21 mouse cellular contexts compared by ENCODE assay signal in the genomic region with DNA sequence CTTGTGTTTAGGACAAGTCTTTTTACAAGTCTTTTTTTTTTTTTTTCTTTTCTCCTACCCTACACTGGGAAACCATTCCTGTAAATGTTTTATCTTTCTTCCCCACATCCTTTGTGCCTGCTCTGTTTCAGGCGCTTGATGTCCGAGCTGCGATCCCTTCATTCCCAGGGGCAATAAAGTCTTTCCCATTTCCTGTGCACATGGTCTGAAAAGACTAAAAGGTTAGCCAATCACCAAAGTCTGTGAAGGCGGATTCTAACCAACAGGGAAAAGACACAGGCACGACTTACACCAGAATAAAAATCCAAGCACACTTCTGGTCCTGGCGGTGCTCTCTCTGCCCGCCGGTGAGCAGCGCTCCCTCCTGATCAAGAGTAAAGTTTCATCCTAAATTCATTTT.
DNase-seq lines count a peak whose midpoint lies in the region; ATAC-seq and TF ChIP-seq lines count a peak whose summit lies in the region.
"Had no signal": no experiment of that assay in that cellular context is flagged by ENCODE, and none has a peak within 500 bp of the region (broad histone marks: within the 10 kb centered on the region; RNA-seq: fewer than 3 reads in every experiment).

No protein-coding gene starts in this region.

- no peak overlapping the region for H3K27ac ChIP-seq in limb, embryonic 14.5 days (replicated peaks; ENCODE audit: low read depth, low read length)
- no peak overlapping the region for H3K27ac ChIP-seq in limb, embryonic 10.5 days
- peak overlapping the region; percentile 73 for H3K27ac ChIP-seq in intestine, embryonic 16.5 days (ENCODE audit: low read length)
- peak overlapping the region; percentile 61 for H3K27ac ChIP-seq in small intestine, adult 2 months (ENCODE audit: insufficient read depth, low read depth, low read length)
- H3K27ac ChIP-seq: embryonic facial prominence, embryonic 12.5 days; forebrain, embryonic 15.5 days; heart, embryonic 15.5 days; hindbrain, embryonic 12.5 days had no signal

- TF ChIP-seq CTCF in small intestine, adult 2 months (IDR thresholded peaks at IDR 0.05; ENCODE audit: extremely low read depth, insufficient read length, insufficient replicate concordance, low read depth, low read length), result peak; percentile 29; the same call in 1 of the 2 replicates

- no peak overlapping the region for H3K4me2 ChIP-seq in limb, embryonic 14.5 days (replicated peaks; ENCODE audit: low read depth, low read length, severe bottlenecking)
- H3K4me2 ChIP-seq in intestine, embryonic 16.5 days (ENCODE audit: low read depth, low read length), result peak overlapping the region; percentile 23; the same call in 1 of the 2 replicates
- H3K4me2 ChIP-seq: embryonic facial prominence, embryonic 12.5 days; forebrain, embryonic 15.5 days; heart, embryonic 11.5 days; heart, embryonic 15.5 days; hindbrain, embryonic 12.5 days had no signal

- WGBS in limb, embryonic 14.5 days, result 40% methylated on average over 9 of the region's 9 CpGs
- 65% methylated on average over 9 of the region's 9 CpGs for WGBS in limb, embryonic 10.5 days
- 48% methylated on average over 9 of the region's 9 CpGs for WGBS in intestine, embryonic 16.5 days
- 20% methylated on average over 9 of the region's 9 CpGs for WGBS in small intestine, adult 2 months

- H3K27me3 ChIP-seq in limb, embryonic 14.5 days (ENCODE audit: control insufficient read depth, insufficient read depth, low read length), result no peaks in the 10 kb centered on the region
- H3K27me3 ChIP-seq in limb, embryonic 10.5 days (ENCODE audit: low read depth, poor library complexity, severe bottlenecking), result no peaks in the 10 kb centered on the region
- H3K27me3 ChIP-seq in intestine, embryonic 16.5 days (replicated peaks; ENCODE audit: control insufficient read depth, insufficient read depth, low read length), result no peaks in the 10 kb centered on the region
- H3K27me3 ChIP-seq in small intestine, adult 2 months (ENCODE audit: control insufficient read depth, insufficient read depth, low read length), result no peaks in the 10 kb centered on the region
- H3K27me3 ChIP-seq: CH12.LX; embryonic facial prominence, embryonic 12.5 days; forebrain, embryonic 15.5 days; heart, embryonic 15.5 days; hindbrain, embryonic 12.5 days had no signal

- ATAC-seq in limb, embryonic 14.5 days (ENCODE audit: low FRiP score, low read depth), result peak; percentile 34; the same call in 1 of the 2 replicates
- peak; percentile 76 for ATAC-seq in intestine, embryonic 16.5 days
- ATAC-seq: forebrain, embryonic 15.5 days; hindbrain, embryonic 16.5 days; inflammation-experienced regulatory T-cells, adult 6 months had no signal

- no peak for TF ChIP-seq POLR2A in limb, embryonic 14.5 days (IDR thresholded peaks at IDR 0.05; ENCODE audit: borderline replicate concordance, extremely low read depth, insufficient read depth, insufficient read length)
- TF ChIP-seq POLR2A in small intestine, adult 2 months (IDR thresholded peaks at IDR 0.05; ENCODE audit: low read depth, low read length), result no peak

- peak; percentile 90 for DNase-seq in heart, adult 11 months
- DNase-seq in heart, postnatal 4 days, result no peak
- no peak for DNase-seq in limb, embryonic 14.5 days (ENCODE audit: low spot score)
- no peak for DNase-seq in limb, embryonic 10.5 days (ENCODE audit: low spot score)
- DNase-seq in cerebellum, postnatal 4 days (ENCODE audit: low spot score in 2 of 2), result no peak
- DNase-seq: adrenal gland, postnatal 25 days; cerebellum, adult 18-20 months; cerebellum, adult 9-11 months; cerebellum, postnatal 36 days; gastrocnemius, postnatal 14 days; heart, postnatal 36 days had no signal

- H3K4me1 ChIP-seq in limb, embryonic 14.5 days (ENCODE audit: control insufficient read depth, insufficient read depth, low read length), result no peaks in the 10 kb centered on the region; the same call in 1 of the 2 replicates
- peaks cover 11% of the 10 kb centered on the region; the same call in 1 of the 2 replicates for H3K4me1 ChIP-seq in limb, embryonic 10.5 days
- H3K4me1 ChIP-seq in intestine, embryonic 16.5 days (ENCODE audit: control insufficient read depth, insufficient read depth, low read length), result peaks cover 2% of the 10 kb centered on the region; the same call in 1 of the 2 replicates
- H3K4me1 ChIP-seq in small intestine, adult 2 months (ENCODE audit: control insufficient read depth, insufficient read depth, insufficient read length, low read length), result peaks cover 8% of the 10 kb centered on the region
- H3K4me1 ChIP-seq: embryonic facial prominence, embryonic 12.5 days; forebrain, embryonic 15.5 days; hindbrain, embryonic 12.5 days had no signal

- no peaks in the 10 kb centered on the region for H3K9me3 ChIP-seq in limb, embryonic 14.5 days (ENCODE audit: control insufficient read depth, low read length)
- no peaks in the 10 kb centered on the region for H3K9me3 ChIP-seq in limb, embryonic 10.5 days (replicated peaks)
- no peaks in the 10 kb centered on the region for H3K9me3 ChIP-seq in intestine, embryonic 16.5 days (ENCODE audit: control insufficient read depth, low read length)
- H3K9me3 ChIP-seq: embryonic facial prominence, embryonic 12.5 days; forebrain, embryonic 15.5 days; heart, embryonic 15.5 days; hindbrain, embryonic 12.5 days had no signal

- no peaks in the 10 kb centered on the region for H3K36me3 ChIP-seq in limb, embryonic 14.5 days (ENCODE audit: control insufficient read depth, insufficient read depth, low read length)
- no peaks in the 10 kb centered on the region for H3K36me3 ChIP-seq in limb, embryonic 10.5 days
- H3K36me3 ChIP-seq in intestine, embryonic 16.5 days (ENCODE audit: control insufficient read depth, insufficient read depth, low read length), result no peaks in the 10 kb centered on the region
- no peaks in the 10 kb centered on the region for H3K36me3 ChIP-seq in small intestine, adult 2 months (ENCODE audit: control insufficient read depth, insufficient read depth, low read length)
- H3K36me3 ChIP-seq: embryonic facial prominence, embryonic 12.5 days; forebrain, embryonic 15.5 days; heart, embryonic 15.5 days; hindbrain, embryonic 12.5 days had no signal

- no peak overlapping the region for H3K4me3 ChIP-seq in limb, embryonic 14.5 days (replicated peaks; ENCODE audit: low read length)
- H3K4me3 ChIP-seq in limb, embryonic 10.5 days, result no peak overlapping the region
- H3K4me3 ChIP-seq in intestine, embryonic 16.5 days (ENCODE audit: low read length), result no peak overlapping the region
- H3K4me3 ChIP-seq in small intestine, adult 2 months (ENCODE audit: low read depth, low read length), result peak overlapping the region; percentile 8; the same call in 1 of the 2 replicates
- H3K4me3 ChIP-seq: embryonic facial prominence, embryonic 12.5 days; forebrain, embryonic 15.5 days; heart, embryonic 15.5 days; hindbrain, embryonic 12.5 days had no signal

- no peak overlapping the region for H3K9ac ChIP-seq in limb, embryonic 14.5 days (ENCODE audit: low read depth, low read length, severe bottlenecking)
- H3K9ac ChIP-seq in intestine, embryonic 16.5 days (ENCODE audit: low read depth, low read length), result no peak overlapping the region
- H3K9ac ChIP-seq: embryonic facial prominence, embryonic 12.5 days; forebrain, embryonic 15.5 days; heart, embryonic 15.5 days; hindbrain, embryonic 12.5 days had no signal

Comparison
In these comparisons a context has a peak if more than half of its experiments do, and no peak if none do; other contexts are left out.
1. H3K27ac ChIP-seq: peak in intestine, embryonic 16.5 days (single experiment) and small intestine, adult 2 months (single experiment); none in limb, embryonic 14.5 days (single experiment) and limb, embryonic 10.5 days (single experiment).